Mouse (Mus musculus): Measurements from ENCODE around the gene Fgfrl1.

The Fgfrl1 gene

GRCm38 (mm10) chr5:108667370-108667769 is 24.8 kb upstream of the Fgfrl1 start:
- no peak for DNase-seq (ENCODE audit: extremely low read depth, low read depth, low spot score)

- no peak for DNase-seq (ENCODE audit: extremely low read depth, low read depth, low spot score)
Measured at GRCm38 (mm10) chr5:108668387-108668932, 23.7 kb upstream of the Fgfrl1 start.

- DNase-seq (ENCODE audit: extremely low read depth, low read depth, low spot score), result peak; percentile 28
Measured at GRCm38 (mm10) chr5:108668977-108669936, 22.9 kb upstream of the Fgfrl1 start, which contains the start of gene Dgkq. Gene Dgkq (minus strand): TSS chr5:108669672.

- no peak for DNase-seq (ENCODE audit: extremely low read depth, low read depth, low spot score)
Measured at GRCm38 (mm10) chr5:108669986-108670385, 22.2 kb upstream of the Fgfrl1 start.

GRCm38 (mm10) chr5:108670785-108671184 is 21.4 kb upstream of the Fgfrl1 start:
- DNase-seq (ENCODE audit: extremely low read depth, low read depth, low spot score), result no peak

GRCm38 (mm10) chr5:108671757-108672156 is 20.4 kb upstream of the Fgfrl1 start:
- no peak for DNase-seq (ENCODE audit: extremely low read depth, low read depth, low spot score)

GRCm38 (mm10) chr5:108674624-108675023 is 17.6 kb upstream of the Fgfrl1 start:
- no peak for DNase-seq (ENCODE audit: extremely low read depth, low read depth, low spot score)

GRCm38 (mm10) chr5:108675251-108675816 is 16.8 kb upstream of the Fgfrl1 start, which contains the start of gene Slc26a1:
Gene Slc26a1 (minus strand): TSS chr5:108675569.
- no peak for DNase-seq (ENCODE audit: extremely low read depth, low read depth, low spot score)

- DNase-seq (ENCODE audit: extremely low read depth, low read depth, low spot score), result no peak
Measured at GRCm38 (mm10) chr5:108676772-108677498, 15.2 kb upstream of the Fgfrl1 start.

- no peak for DNase-seq (ENCODE audit: extremely low read depth, low read depth, low spot score)
Measured at GRCm38 (mm10) chr5:108677605-108678295, 14.4 kb upstream of the Fgfrl1 start.

GRCm38 (mm10) chr5:108678296-108678854 is 13.8 kb upstream of the Fgfrl1 start:
- no peak for DNase-seq (ENCODE audit: extremely low read depth, low read depth, low spot score)

GRCm38 (mm10) chr5:108679909-108680308 is 12.3 kb upstream of the Fgfrl1 start:
- DNase-seq (ENCODE audit: extremely low read depth, low read depth, low spot score), result no peak

- no peak for DNase-seq (ENCODE audit: extremely low read depth, low read depth, low spot score)
Measured at GRCm38 (mm10) chr5:108680871-108681270, 11.3 kb upstream of the Fgfrl1 start.

- DNase-seq (ENCODE audit: extremely low read depth, low read depth, low spot score), result no peak
Measured at GRCm38 (mm10) chr5:108689091-108689490, 3.1 kb upstream of the Fgfrl1 start.

- DNase-seq (ENCODE audit: extremely low read depth, low read depth, low spot score), result no peak
Measured at GRCm38 (mm10) chr5:108691152-108691551, 1.0 kb upstream of the Fgfrl1 start.

GRCm38 (mm10) chr5:108693872-108694288 is 1.7 kb downstream of the Fgfrl1 start:
- DNase-seq (ENCODE audit: extremely low read depth, low read depth, low spot score), result no peak

- no peak for DNase-seq (ENCODE audit: extremely low read depth, low read depth, low spot score)
Measured at GRCm38 (mm10) chr5:108694352-108695261, 2.4 kb downstream of the Fgfrl1 start.

GRCm38 (mm10) chr5:108695861-108696260 is 3.7 kb downstream of the Fgfrl1 start:
- no peak for DNase-seq (ENCODE audit: extremely low read depth, low read depth, low spot score)

- no peak for DNase-seq (ENCODE audit: extremely low read depth, low read depth, low spot score)
Measured at GRCm38 (mm10) chr5:108696542-108696941, 4.4 kb downstream of the Fgfrl1 start.

Data from fat pad, adult 2 months (tissue).